Mouse (Mus musculus) ES-E14 (cell line): ENCODE measurements at regions not wholly inside any gene's neighbourhood (a gene's known extent, or its start where the extent isn't known, plus 50 kb on each side); places are given as distances from the start of the nearest gene placed in this dataset.

ENCODE experiments used
- DNase-seq: peaks from one replicate; pipeline ENCODE4 v3.0.0-alpha.2; 2013; ENCODE audit warnings: low read depth, low spot score
- H3K27ac ChIP-seq: 2 replicates; pipeline ENCODE4 v1.5.1; 2012; ENCODE audit warnings: low read depth, mild to moderate bottlenecking, low read length, moderate library complexity, mixed read lengths; ENCODE audit not compliant: poor library complexity, insufficient read depth, severe bottlenecking
- H3K36me3 ChIP-seq: 2 replicates; pipeline ENCODE4 v1.6.1; 2012; ENCODE audit warnings: mild to moderate bottlenecking, low read length, moderate library complexity, mixed read lengths; ENCODE audit not compliant: control insufficient read depth, poor library complexity, insufficient read depth, severe bottlenecking
- H3K4me1 ChIP-seq, 2 experiments: fragments of 150-350 bp in 1 of 2; sonication (generic) in 1 of 2; 2 replicates each; pipeline ENCODE4 v1.6.1; 2012; ENCODE audit warnings: low read length in 2 of 2, mild to moderate bottlenecking in 1 of 2, mixed read lengths in 1 of 2; ENCODE audit not compliant: control insufficient read depth in 2 of 2, insufficient read depth in 2 of 2, poor library complexity in 1 of 2
- H3K4me3 ChIP-seq, 2 experiments: fragments of 150-350 bp in 1 of 2; sonication (generic) in 1 of 2; 2 replicates each; pipeline ENCODE4 v1.5.1; 2012; ENCODE audit warnings: low read length in 2 of 2, low read depth in 1 of 2, mild to moderate bottlenecking in 1 of 2, mixed read lengths in 1 of 2; ENCODE audit not compliant: insufficient read depth in 1 of 2, poor library complexity in 1 of 2, severe bottlenecking in 1 of 2
- H3K9ac ChIP-seq: 2 replicates; pipeline ENCODE4 v1.6.1; 2012; ENCODE audit warnings: low read depth, mild to moderate bottlenecking, low read length, mixed read lengths; ENCODE audit not compliant: poor library complexity, insufficient read depth, severe bottlenecking
- H3K9me3 ChIP-seq: fragments of 150-350 bp; sonication (generic); 2 replicates; pipeline ENCODE4 v1.6.1; 2012; ENCODE audit warnings: low read depth, mild to moderate bottlenecking, low read length; ENCODE audit not compliant: control insufficient read depth, insufficient read depth
- CHD2 ChIP-seq: IDR thresholded peaks from 2 replicates; pipeline ENCODE4 v1.6.1; 2014; ENCODE audit warnings: mild to moderate bottlenecking, low read depth, low read length, inconsistent platforms
- HCFC1 ChIP-seq: IDR thresholded peaks from 2 replicates; pipeline ENCODE4 v1.6.1; 2012; ENCODE audit warnings: low read length, inconsistent platforms, borderline replicate concordance; ENCODE audit not compliant: insufficient read depth
- MAFK ChIP-seq: IDR thresholded peaks from 2 replicates; pipeline ENCODE4 v1.6.1; 2014; ENCODE audit warnings: mild to moderate bottlenecking, low read depth, low read length, inconsistent platforms; ENCODE audit not compliant: insufficient read depth
- ZC3H11A ChIP-seq: IDR thresholded peaks from 2 replicates; pipeline ENCODE4 v1.6.1; 2012; ENCODE audit warnings: low read depth, mild to moderate bottlenecking, inconsistent platforms, low read length, borderline replicate concordance
- ZNF384 ChIP-seq: IDR thresholded peaks from 2 replicates; pipeline ENCODE4 v1.6.1; 2012; ENCODE audit warnings: low read depth, low read length, inconsistent platforms
- in situ Hi-C, 2 experiments: fragments of 600-800 bp; cut with MboI; formaldehyde crosslinking; loops; one replicate each; pipeline ENCODE4 v1.15.1; 2025; ENCODE audit warnings: low sequenced_read_pairs in 2 of 2, inconsistent platforms in 1 of 2; ENCODE audit not compliant: unreplicated experiment in 2 of 2

DNA sequence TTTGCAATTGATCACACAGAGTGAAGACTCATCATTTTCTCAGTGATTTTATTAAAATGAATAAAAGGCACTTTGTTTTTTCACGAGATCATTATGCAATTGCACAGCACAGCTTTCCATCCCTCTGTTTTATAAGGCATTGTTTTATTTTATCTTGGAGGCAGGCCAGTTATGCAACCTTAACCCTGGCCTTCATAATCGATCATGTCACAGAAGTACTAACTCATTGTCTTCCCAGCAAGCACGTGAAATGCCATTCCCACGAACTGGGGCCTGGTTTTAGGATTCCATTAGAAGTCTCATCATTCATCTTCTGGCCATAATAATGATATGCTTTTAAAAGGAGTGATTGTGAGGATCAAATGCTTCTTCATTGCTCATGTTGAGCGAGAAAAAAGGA lies 355.5 kb upstream of the Gria3 start:
- no peak overlapping the region for H3K4me3 ChIP-seq
- no peak overlapping the region for H3K27ac ChIP-seq
- TF ChIP-seq ZC3H11A (no peak), CHD2 (no peak), ZNF384 (no peak), MAFK (no peak), HCFC1 (no peak)
- no peaks in the 10 kb centered on the region for H3K36me3 ChIP-seq
- no peaks in the 10 kb centered on the region for H3K4me1 ChIP-seq
- H3K9ac ChIP-seq, result no peak overlapping the region
- no peaks in the 10 kb centered on the region for H3K9me3 ChIP-seq
- DNase-seq, result no peak
- in situ Hi-C loops, result no loop called here

DNA sequence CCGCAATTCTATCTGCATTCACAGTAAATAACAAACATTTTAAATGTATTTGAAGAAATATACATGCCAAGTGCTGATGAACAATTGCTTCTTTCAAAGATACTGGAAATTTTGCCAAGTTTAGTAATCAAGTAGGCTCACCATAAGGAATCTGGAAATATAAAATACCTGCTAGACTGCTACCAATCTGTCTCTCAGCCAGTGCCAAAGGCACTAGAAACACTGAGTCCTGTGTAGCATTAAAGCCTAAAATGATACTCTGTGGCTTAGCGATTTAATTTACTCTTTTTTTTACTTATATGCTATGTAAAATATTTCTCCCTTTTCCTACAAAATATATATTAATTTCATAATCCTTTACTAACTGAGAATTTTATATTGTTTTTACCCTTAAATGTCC lies 347.8 kb upstream of the Gria3 start:
- TF ChIP-seq ZC3H11A (no peak), HCFC1 (no peak), CHD2 (no peak), ZNF384 (no peak), MAFK (no peak)
- H3K36me3 ChIP-seq, result no peaks in the 10 kb centered on the region
- H3K9ac ChIP-seq, result no peak overlapping the region

DNA sequence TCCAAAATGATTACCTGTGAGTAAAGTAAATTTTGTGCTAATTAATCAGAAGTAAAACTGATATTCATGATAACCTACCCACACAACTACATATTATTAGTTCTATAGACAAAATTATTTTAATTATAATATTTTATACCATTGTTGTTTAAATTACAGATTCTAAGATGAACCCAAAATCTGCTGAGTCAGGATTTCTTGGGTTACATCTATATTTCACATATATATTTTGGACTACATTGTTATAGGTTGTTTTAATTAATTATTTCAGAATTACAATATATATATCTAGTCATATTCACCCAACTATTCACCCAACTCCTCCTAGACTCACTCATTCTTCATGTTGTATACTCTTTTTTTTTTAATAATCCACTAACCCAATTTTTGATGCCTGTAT lies 346.0 kb upstream of the Gria3 start:
- in situ Hi-C loops, result no loop called here
- no peaks in the 10 kb centered on the region for H3K36me3 ChIP-seq
- no peak overlapping the region for H3K9ac ChIP-seq
- H3K4me3 ChIP-seq, result no peak overlapping the region
- H3K9me3 ChIP-seq, result no peaks in the 10 kb centered on the region
- DNase-seq, result no peak
- H3K4me1 ChIP-seq, result no peaks in the 10 kb centered on the region
- H3K27ac ChIP-seq, result no peak overlapping the region
- TF ChIP-seq ZNF384 (no peak), MAFK (peak; percentile 58; the same call in 1 of the 2 replicates), ZC3H11A (no peak), HCFC1 (no peak), CHD2 (no peak)

More for the DNA sequence above, 347.8 kb upstream of the Gria3 start:
- no peak overlapping the region for H3K27ac ChIP-seq
- no peaks in the 10 kb centered on the region for H3K4me1 ChIP-seq
- in situ Hi-C loops, result no loop called here
- H3K4me3 ChIP-seq, result no peak overlapping the region
- DNase-seq, result no peak
- no peaks in the 10 kb centered on the region for H3K9me3 ChIP-seq
